Mouse (Mus musculus): ENCODE measurements at regions not wholly inside any gene's neighbourhood (a gene's known extent, or its start where the extent isn't known, plus 50 kb on each side); places are given as distances from the start of the nearest gene placed in this dataset.

DNA sequence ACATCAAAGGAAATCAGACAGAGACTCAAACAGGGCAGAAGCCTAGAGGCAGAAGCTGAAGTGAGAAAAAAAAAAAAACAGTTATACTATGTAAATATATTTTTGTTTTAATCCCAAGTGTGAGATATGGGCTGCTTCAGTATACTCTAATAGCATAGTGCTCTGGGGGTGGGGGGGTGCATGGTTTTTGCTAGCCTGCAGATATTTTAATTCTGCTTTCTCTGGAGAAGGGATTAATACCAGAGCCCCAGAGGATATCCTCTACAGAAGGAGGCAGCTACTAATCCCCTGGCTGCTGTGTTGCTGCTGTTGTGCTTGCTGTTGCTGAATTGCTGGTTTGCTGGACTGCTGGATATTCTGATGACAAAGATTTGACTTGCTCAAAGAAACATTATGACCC is 367.8 kb downstream of the Nova1 start:
- no peak for TF ChIP-seq POLR2A (IDR thresholded peaks at IDR 0.05; ENCODE audit: control insufficient read depth, low read depth, low read length)
- no peak for TF ChIP-seq CTCF (IDR thresholded peaks at IDR 0.05; ENCODE audit: control insufficient read depth, insufficient read depth, insufficient replicate concordance, low read depth, low read length)

All from testis, adult 2 months (tissue).